Mouse (Mus musculus): ENCODE results near the gene Rassf3. TPM values are rescaled to one million over a fixed set of nuclear protein-coding genes. Genes with fewer than 3 reads are reported as not detected.

Gene Rassf3
- polyA plus RNA-seq, 1 experiment from 2014 or later: 21.0 TPM

GRCm38 (mm10) chr10:121499063-121499462 is 22.9 kb upstream of the Rassf3 start:
- DNase-seq (no peak), ATAC-seq (ENCODE audit: insufficient read depth) (no peak)
- no peak for TF ChIP-seq CTCF (IDR thresholded peaks at IDR 0.05; ENCODE audit: low read depth)
- H3K27me3 ChIP-seq (ENCODE audit: insufficient read depth, low read length): no peaks in the 10 kb centered on the region
- no peak overlapping the region for H3K27ac ChIP-seq (ENCODE audit: low read depth)
- no peak overlapping the region for H3K9ac ChIP-seq
- H3K9me3 ChIP-seq (ENCODE audit: low read depth, low read length): no peaks in the 10 kb centered on the region
- H3K36me3 ChIP-seq (ENCODE audit: insufficient read depth): no peaks in the 10 kb centered on the region
- H3K4me3 ChIP-seq (ENCODE audit: low read depth, low read length): no peak overlapping the region
- H3K4me2 ChIP-seq: no peak overlapping the region
- H3K4me1 ChIP-seq (ENCODE audit: insufficient read depth): peaks cover 5% of the 10 kb centered on the region; the same call in 1 of the 2 replicates
- WGBS: 47% methylated on average over 2 of the region's 2 CpGs

- Histone ChIP-seq H3K27me3 (ENCODE audit: insufficient read depth, low read length) (no peaks in the 10 kb centered on the region), H3K4me1 (ENCODE audit: insufficient read depth) (peaks cover 5% of the 10 kb centered on the region; the same call in 1 of the 2 replicates), H3K4me2 (peak overlapping the region; percentile 12; the same call in 1 of the 2 replicates), H3K36me3 (ENCODE audit: insufficient read depth) (no peaks in the 10 kb centered on the region), H3K27ac (ENCODE audit: low read depth) (peak overlapping the region; percentile 79), H3K9me3 (ENCODE audit: low read depth, low read length) (no peaks in the 10 kb centered on the region), H3K4me3 (ENCODE audit: low read depth, low read length) (no peak overlapping the region), H3K9ac (no peak overlapping the region)
- peak; percentile 59 for DNase-seq
- ATAC-seq (ENCODE audit: insufficient read depth): peak; percentile 48; the same call in 1 of the 2 replicates
- TF ChIP-seq CTCF (IDR thresholded peaks at IDR 0.05; ENCODE audit: low read depth): no peak
- WGBS: 55% methylated on average over 8 of the region's 8 CpGs
Observed at GRCm38 (mm10) chr10:121498481-121498904, 22.3 kb upstream of the Rassf3 start.

- peak; percentile 54 for DNase-seq
Observed at GRCm38 (mm10) chr10:121497968-121498367, 21.8 kb upstream of the Rassf3 start.

DNA sequence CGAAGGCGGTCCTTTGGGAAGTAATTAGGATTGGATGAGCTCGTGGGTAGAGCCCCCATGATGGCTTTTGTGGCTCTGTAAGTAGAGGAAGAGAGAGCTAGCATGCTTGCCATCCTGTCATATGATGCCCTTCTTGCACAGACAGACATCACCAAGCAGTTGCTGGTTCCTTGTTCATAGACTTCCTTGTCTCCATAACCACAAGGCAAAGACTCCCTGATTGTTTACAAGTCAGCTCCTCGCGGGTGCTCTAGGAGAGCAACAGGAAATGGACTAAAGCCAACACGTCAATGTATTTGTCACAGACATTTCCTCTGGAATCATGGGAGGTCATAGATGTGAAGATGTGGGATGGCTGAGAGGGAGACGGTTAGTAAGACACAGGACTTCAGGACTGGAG is 20.5 kb upstream of the Rassf3 start:
- Histone ChIP-seq H3K27me3 (ENCODE audit: insufficient read depth, low read length) (no peaks in the 10 kb centered on the region), H3K4me2 (no peak overlapping the region), H3K4me3 (ENCODE audit: low read depth, low read length) (no peak overlapping the region), H3K9ac (no peak overlapping the region), H3K36me3 (ENCODE audit: insufficient read depth) (no peaks in the 10 kb centered on the region), H3K9me3 (ENCODE audit: low read depth, low read length) (no peaks in the 10 kb centered on the region), H3K4me1 (ENCODE audit: insufficient read depth) (peaks cover 5% of the 10 kb centered on the region; the same call in 1 of the 2 replicates), H3K27ac (ENCODE audit: low read depth) (no peak overlapping the region)
- ATAC-seq (ENCODE audit: insufficient read depth) (peak; percentile 39; the same call in 1 of the 2 replicates), DNase-seq (peak; percentile 83)
- TF ChIP-seq CTCF (IDR thresholded peaks at IDR 0.05; ENCODE audit: low read depth): no peak
- 41% methylated on average over 7 of the region's 7 CpGs for WGBS

More at GRCm38 (mm10) chr10:121497968-121498367, 21.8 kb upstream of the Rassf3 start:
- Histone ChIP-seq H3K4me1 (ENCODE audit: insufficient read depth) (peaks cover 5% of the 10 kb centered on the region; the same call in 1 of the 2 replicates), H3K27ac (ENCODE audit: low read depth) (peak overlapping the region; percentile 79), H3K36me3 (ENCODE audit: insufficient read depth) (no peaks in the 10 kb centered on the region), H3K9ac (no peak overlapping the region), H3K4me2 (peak overlapping the region; percentile 12; the same call in 1 of the 2 replicates), H3K4me3 (ENCODE audit: low read depth, low read length) (no peak overlapping the region), H3K9me3 (ENCODE audit: low read depth, low read length) (no peaks in the 10 kb centered on the region), H3K27me3 (ENCODE audit: insufficient read depth, low read length) (no peaks in the 10 kb centered on the region)
- WGBS: 61% methylated on average over 7 of the region's 7 CpGs
- no peak for ATAC-seq (ENCODE audit: insufficient read depth)
- no peak for TF ChIP-seq CTCF (IDR thresholded peaks at IDR 0.05; ENCODE audit: low read depth)

DNA sequence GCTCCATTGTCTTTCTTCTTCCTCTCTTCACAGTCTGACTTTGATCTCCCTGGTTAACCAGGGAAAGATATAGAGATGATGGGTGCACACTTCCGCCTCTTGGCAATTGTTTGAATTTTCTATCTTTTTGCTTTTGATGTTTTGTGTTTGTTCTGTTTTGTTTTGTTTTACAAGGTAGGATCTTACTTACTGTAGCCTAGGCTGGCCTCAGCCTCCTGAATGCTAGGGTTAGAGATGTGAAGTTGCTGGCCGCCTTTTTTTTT is 17.9 kb upstream of the Rassf3 start:
- no peaks in the 10 kb centered on the region for H3K9me3 ChIP-seq (ENCODE audit: low read depth, low read length)
- WGBS: 79% methylated on average over 2 of the region's 2 CpGs
- TF ChIP-seq CTCF (IDR thresholded peaks at IDR 0.05; ENCODE audit: low read depth): no peak

GRCm38 (mm10) chr10:121493374-121494162 is 17.4 kb upstream of the Rassf3 start:
- Histone ChIP-seq H3K27ac (ENCODE audit: low read depth) (no peak overlapping the region), H3K9me3 (ENCODE audit: low read depth, low read length) (no peaks in the 10 kb centered on the region), H3K4me1 (ENCODE audit: insufficient read depth) (no peaks in the 10 kb centered on the region), H3K36me3 (ENCODE audit: insufficient read depth) (no peaks in the 10 kb centered on the region), H3K27me3 (ENCODE audit: insufficient read depth, low read length) (no peaks in the 10 kb centered on the region), H3K4me2 (no peak overlapping the region), H3K4me3 (ENCODE audit: low read depth, low read length) (no peak overlapping the region), H3K9ac (no peak overlapping the region)
- no peak for DNase-seq
- no peak for ATAC-seq (ENCODE audit: insufficient read depth)
- TF ChIP-seq CTCF (IDR thresholded peaks at IDR 0.05; ENCODE audit: low read depth): no peak
- WGBS: 67% methylated on average over 9 of the region's 9 CpGs

More for the DNA sequence above, 17.9 kb upstream of the Rassf3 start:
- Histone ChIP-seq H3K9ac (no peak overlapping the region), H3K27me3 (ENCODE audit: insufficient read depth, low read length) (no peaks in the 10 kb centered on the region), H3K36me3 (ENCODE audit: insufficient read depth) (no peaks in the 10 kb centered on the region), H3K4me2 (no peak overlapping the region), H3K4me3 (ENCODE audit: low read depth, low read length) (no peak overlapping the region), H3K4me1 (ENCODE audit: insufficient read depth) (no peaks in the 10 kb centered on the region), H3K27ac (ENCODE audit: low read depth) (no peak overlapping the region)
- ATAC-seq (ENCODE audit: insufficient read depth) (no peak), DNase-seq (no peak)

DNA sequence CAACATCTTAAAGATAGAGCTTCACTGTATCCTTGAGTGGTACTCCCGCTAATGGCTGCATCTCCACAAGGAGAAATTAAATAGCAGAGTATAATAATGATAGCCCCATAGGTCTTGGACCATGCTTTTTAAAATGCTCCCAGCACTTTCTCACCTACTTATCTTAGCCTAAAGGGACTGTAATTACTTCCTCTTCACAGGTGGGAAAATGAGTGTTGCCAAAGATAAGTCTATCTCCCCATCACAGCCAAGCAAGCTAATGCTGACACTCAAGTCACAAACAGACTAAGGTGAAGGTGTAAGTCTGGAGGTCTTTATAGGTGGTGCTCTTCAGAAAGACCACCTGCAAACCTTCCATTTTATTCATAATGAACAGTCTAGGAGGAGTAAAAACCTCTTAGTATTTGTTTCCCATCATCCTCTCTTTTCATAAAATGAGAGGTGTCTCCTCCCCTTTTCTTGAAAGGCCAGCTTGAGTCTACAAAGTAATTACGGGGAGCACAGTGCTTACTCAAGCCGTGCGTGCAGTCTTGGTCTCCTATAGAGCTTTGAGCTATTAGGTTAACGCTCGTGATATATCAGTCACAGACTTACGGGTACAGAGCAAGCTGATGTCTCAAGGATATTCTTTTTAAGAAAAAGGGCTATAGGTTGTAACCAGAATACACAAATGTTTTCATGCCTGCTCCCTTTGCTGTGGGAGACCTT is 16.6 kb upstream of the Rassf3 start:
- 74% methylated on average over 7 of the region's 7 CpGs for WGBS
- no peak for DNase-seq

More for the DNA sequence above, 16.6 kb upstream of the Rassf3 start:
- Histone ChIP-seq H3K9ac (no peak overlapping the region), H3K4me1 (ENCODE audit: insufficient read depth) (no peaks in the 10 kb centered on the region), H3K27me3 (ENCODE audit: insufficient read depth, low read length) (no peaks in the 10 kb centered on the region), H3K27ac (ENCODE audit: low read depth) (no peak overlapping the region), H3K36me3 (ENCODE audit: insufficient read depth) (no peaks in the 10 kb centered on the region), H3K4me2 (no peak overlapping the region), H3K4me3 (ENCODE audit: low read depth, low read length) (no peak overlapping the region), H3K9me3 (ENCODE audit: low read depth, low read length) (no peaks in the 10 kb centered on the region)
- no peak for TF ChIP-seq CTCF (IDR thresholded peaks at IDR 0.05; ENCODE audit: low read depth)
- ATAC-seq (ENCODE audit: insufficient read depth): no peak

Data from lung, embryonic 14.5 days (tissue).